Mouse (Mus musculus): Measurements from ENCODE around the gene Itgae. TPM values are rescaled to one million over a fixed set of nuclear protein-coding genes. Genes with fewer than 3 reads are reported as not detected.

The Itgae gene
- under 1 TPM; 0.53 to 0.55 TPM for total RNA-seq (2021)
- long read RNA-seq, experiment 1: 0 reads
- long read RNA-seq, experiment 2: 0 reads

GRCm38 (mm10) chr11:73090283-73090682 lies at the start of gene Itgae:
Gene Itgae (plus strand): TSS chr11:73090583.
- no peak for DNase-seq (ENCODE audit: low spot score in 2 of 2)
- intact Hi-C loops (cut with DNase I): no loop called here

- intact Hi-C loops (cut with DNase I): no loop called here
- no peak for DNase-seq (ENCODE audit: low spot score in 2 of 2)
These were observed 46.1 kb upstream of the Itgae start for GRCm38 (mm10) chr11:73044229-73044755.

GRCm38 (mm10) chr11:73044789-73045188 lies 45.6 kb upstream of the Itgae start:
- intact Hi-C loops (cut with DNase I): no loop called here

GRCm38 (mm10) chr11:73047542-73047996 lies 42.8 kb upstream of the Itgae start, which contains the start of gene Ncbp3:
Gene Ncbp3 (plus strand): TSS chr11:73047783.
- intact Hi-C loops (cut with DNase I): no loop called here
- DNase-seq (ENCODE audit: low spot score in 2 of 2): peak; percentile 95 to 96

More at GRCm38 (mm10) chr11:73044789-73045188, 45.6 kb upstream of the Itgae start:
- DNase-seq (ENCODE audit: low spot score in 2 of 2): no peak

GRCm38 (mm10) chr11:73048030-73048876 lies 42.1 kb upstream of the Itgae start:
- intact Hi-C loops (cut with DNase I): no loop called here
- DNase-seq (ENCODE audit: low spot score in 2 of 2): peak in 1 of 2 experiments; percentile 48

- peak; percentile 82 to 83 for DNase-seq (ENCODE audit: low spot score in 2 of 2)
- intact Hi-C loops (cut with DNase I): no loop called here
These were observed 41.0 kb upstream of the Itgae start for GRCm38 (mm10) chr11:73049335-73049734.

- intact Hi-C loops (cut with DNase I): no loop called here
These were observed 37.6 kb upstream of the Itgae start for GRCm38 (mm10) chr11:73052795-73053194.

GRCm38 (mm10) chr11:73057701-73058100 lies 32.7 kb upstream of the Itgae start:
- intact Hi-C loops (cut with DNase I): no loop called here
- no peak for DNase-seq (ENCODE audit: low spot score in 2 of 2)

More at GRCm38 (mm10) chr11:73052795-73053194, 37.6 kb upstream of the Itgae start:
- no peak for DNase-seq (ENCODE audit: low spot score in 2 of 2)

GRCm38 (mm10) chr11:73059630-73060029 lies 30.8 kb upstream of the Itgae start:
- intact Hi-C loops (cut with DNase I): no loop called here

GRCm38 (mm10) chr11:73061413-73061812 lies 29.0 kb upstream of the Itgae start:
- no peak for DNase-seq (ENCODE audit: low spot score in 2 of 2)
- intact Hi-C loops (cut with DNase I): no loop called here

More at GRCm38 (mm10) chr11:73059630-73060029, 30.8 kb upstream of the Itgae start:
- DNase-seq (ENCODE audit: low spot score in 2 of 2): no peak

GRCm38 (mm10) chr11:73071839-73072238 lies 18.5 kb upstream of the Itgae start:
- intact Hi-C loops (cut with DNase I): loop anchor here (2.0 to 10.0 kb wide), 2 partner anchors 35 to 1303 kb away; no protein-coding TSS in a partner anchor
- peak in 1 of 2 experiments; percentile 63 for DNase-seq (ENCODE audit: low spot score in 2 of 2)

- no peak for DNase-seq (ENCODE audit: low spot score in 2 of 2)
- intact Hi-C loops (cut with DNase I): loop anchor here (10.0 kb wide), 1 partner anchor 1299 kb away; no protein-coding TSS in a partner anchor
These were observed 14.1 kb upstream of the Itgae start for GRCm38 (mm10) chr11:73076295-73076694.

- peak in 1 of 2 experiments; percentile 29 for DNase-seq (ENCODE audit: low spot score in 2 of 2)
- intact Hi-C loops (cut with DNase I): loop anchor here (10.0 kb wide), 1 partner anchor 1298 kb away; no protein-coding TSS in a partner anchor
These were observed 13.7 kb upstream of the Itgae start for GRCm38 (mm10) chr11:73076733-73077132.

GRCm38 (mm10) chr11:73077211-73077720 lies 13.1 kb upstream of the Itgae start:
- no peak for DNase-seq (ENCODE audit: low spot score in 2 of 2)
- intact Hi-C loops (cut with DNase I): loop anchor here (10.0 kb wide), 1 partner anchor 1298 kb away; no protein-coding TSS in a partner anchor

GRCm38 (mm10) chr11:73078615-73079014 lies 11.8 kb upstream of the Itgae start:
- intact Hi-C loops (cut with DNase I): loop anchor here (10.0 kb wide), 1 partner anchor 1296 kb away; no protein-coding TSS in a partner anchor
- DNase-seq (ENCODE audit: low spot score in 2 of 2): no peak

GRCm38 (mm10) chr11:73080306-73080705 lies 10.1 kb upstream of the Itgae start:
- DNase-seq (ENCODE audit: low spot score in 2 of 2): no peak
- intact Hi-C loops (cut with DNase I): no loop called here

GRCm38 (mm10) chr11:73084303-73084702 lies 6.1 kb upstream of the Itgae start:
- no peak for DNase-seq (ENCODE audit: low spot score in 2 of 2)
- intact Hi-C loops (cut with DNase I): no loop called here

GRCm38 (mm10) chr11:73084804-73085231 lies 5.6 kb upstream of the Itgae start:
- intact Hi-C loops (cut with DNase I): no loop called here

GRCm38 (mm10) chr11:73085391-73085790 lies 5.0 kb upstream of the Itgae start:
- DNase-seq (ENCODE audit: low spot score in 2 of 2): peak in 1 of 2 experiments; percentile 40
- intact Hi-C loops (cut with DNase I): no loop called here

More at GRCm38 (mm10) chr11:73084804-73085231, 5.6 kb upstream of the Itgae start:
- peak in 1 of 2 experiments; percentile 30 for DNase-seq (ENCODE audit: low spot score in 2 of 2)

All from left cerebral cortex, postnatal 14 days (tissue).